Mouse (Mus musculus) ovary, adult 18-20 months (tissue): Measurements from ENCODE around the gene Glod5.

ENCODE experiments used
- DNase-seq: peaks from one replicate; pipeline ENCODE4 v3.0.0; 2022; ENCODE audit warnings: low spot score, mixed read lengths

The Glod5 gene

GRCm38 (mm10) chrX:7968226-7968625 is 50.1 kb downstream of the Glod5 start:
- no peak for DNase-seq

GRCm38 (mm10) chrX:7967596-7968201 is 50.6 kb downstream of the Glod5 start:
- DNase-seq: no peak

GRCm38 (mm10) chrX:7966161-7966560 is 52.1 kb downstream of the Glod5 start:
- no peak for DNase-seq

DNA sequence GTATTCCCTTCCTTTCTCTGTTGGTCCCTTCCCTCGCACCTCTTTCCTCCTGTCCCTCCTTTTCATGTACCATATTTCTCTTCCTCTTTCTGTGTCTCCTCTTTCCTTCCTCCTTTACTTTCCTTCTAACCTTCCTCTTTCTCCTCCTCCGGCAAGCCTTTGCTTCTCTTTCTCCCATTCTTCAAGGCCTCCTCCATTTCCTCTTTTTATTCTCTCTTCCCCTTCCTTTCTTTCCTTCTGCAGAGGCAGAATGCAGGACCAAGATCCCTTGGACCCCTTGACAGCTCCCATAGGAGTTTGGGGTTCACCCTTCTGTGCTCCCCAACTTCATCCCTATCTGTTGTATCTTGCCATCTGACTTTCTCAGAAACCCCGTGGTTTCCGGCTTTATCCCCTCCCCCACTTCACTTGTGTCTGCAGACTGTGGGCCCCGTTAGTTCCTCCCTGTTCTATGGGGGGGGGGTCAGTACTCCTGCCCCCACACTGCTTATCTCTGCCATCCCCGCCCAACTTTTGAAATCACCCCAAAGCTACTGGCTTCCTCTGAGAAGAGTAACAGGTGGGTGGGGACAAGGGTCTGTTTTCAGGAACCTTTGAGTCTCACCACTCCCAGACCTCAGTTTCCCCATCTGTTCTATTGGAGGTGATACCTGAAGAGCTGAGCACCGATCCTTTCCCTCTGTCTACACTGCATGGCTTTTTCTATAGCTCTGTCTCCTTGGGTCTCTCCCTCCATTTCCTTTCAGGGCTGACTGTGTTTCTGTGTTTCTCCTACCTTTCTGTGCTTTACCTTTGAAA is 54.3 kb downstream of the Glod5 start:
- DNase-seq: no peak

DNA sequence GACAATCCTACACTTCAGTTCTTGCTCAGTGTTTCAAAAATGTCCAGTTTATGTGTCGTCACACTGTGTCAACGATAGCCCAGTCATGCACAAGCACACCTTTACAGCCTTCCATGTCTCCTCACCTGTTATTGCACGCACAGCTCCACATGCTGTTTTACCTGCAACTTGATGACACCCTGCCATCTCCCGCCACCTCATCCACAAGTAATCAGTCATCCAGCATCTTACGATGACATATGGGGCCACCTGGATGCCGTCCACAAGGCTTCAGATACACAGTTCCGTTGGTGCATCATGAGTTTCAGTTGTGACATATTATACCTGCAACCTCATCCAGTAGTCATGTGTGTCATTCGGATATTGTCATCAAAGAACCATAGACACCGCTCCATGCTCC is 59.4 kb downstream of the Glod5 start:
- no peak for DNase-seq
